Mouse (Mus musculus) embryonic stem cell, embryonic (primary cell): ENCODE measurements at regions not wholly inside any gene's neighbourhood (a gene's known extent, or its start where the extent isn't known, plus 50 kb on each side); places are given as distances from the start of the nearest gene placed in this dataset.
"Not testable (repeated sequence)": the region's sequence is repeated elsewhere in the genome, so short reads cannot be mapped to it uniquely, and the experiment has no call there.

ENCODE experiments used
- CTCF ChIA-PET, 4 experiments: fragments of 300-600 bp in 2 of 4; fragments of 350-600 bp in 2 of 4; sonication (Branson Sonifier 250); formaldehyde crosslinking; loops; one replicate each; lab custom pipeline; 2022; ENCODE audit warnings: inconsistent platforms in 2 of 4; lab: Charles Lee
- POLR2A ChIA-PET, 4 experiments: fragments of 300-600 bp in 2 of 4; fragments of 350-600 bp in 2 of 4; sonication (Branson Sonifier 250); formaldehyde crosslinking; loops; one replicate each; lab custom pipeline; 2022; ENCODE audit warnings: antibody characterized with exemption in 4 of 4, inconsistent platforms in 1 of 4; lab: Charles Lee

DNA sequence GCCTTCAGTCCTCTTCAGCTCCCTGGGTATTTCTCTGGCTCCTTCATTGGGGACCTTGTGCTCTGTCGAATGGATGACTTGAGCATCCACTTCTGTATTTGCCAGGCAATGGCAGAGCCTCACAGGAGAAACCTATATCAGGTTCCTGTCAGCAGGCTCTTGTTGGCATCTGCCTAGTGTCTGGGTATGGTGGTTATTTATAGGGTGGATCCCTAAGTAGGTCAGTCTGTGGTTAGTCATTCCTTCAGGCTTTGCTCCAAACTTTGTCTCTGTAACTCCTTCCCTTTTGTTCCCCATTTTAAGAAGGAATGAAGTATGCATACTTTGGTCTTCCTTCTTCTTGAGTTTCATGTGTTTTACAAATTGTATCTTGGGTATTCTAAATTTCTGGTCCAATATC, 522.4 kb upstream of the St8sia4 start:
- CTCF ChIA-PET, POLR2A ChIA-PET: not testable (repeated sequence)

GRCm38 (mm10) chr1:96166767-96167166, 499.4 kb upstream of the St8sia4 start:
- ChIA-PET CTCF (no interaction called here), POLR2A (no interaction called here)

DNA sequence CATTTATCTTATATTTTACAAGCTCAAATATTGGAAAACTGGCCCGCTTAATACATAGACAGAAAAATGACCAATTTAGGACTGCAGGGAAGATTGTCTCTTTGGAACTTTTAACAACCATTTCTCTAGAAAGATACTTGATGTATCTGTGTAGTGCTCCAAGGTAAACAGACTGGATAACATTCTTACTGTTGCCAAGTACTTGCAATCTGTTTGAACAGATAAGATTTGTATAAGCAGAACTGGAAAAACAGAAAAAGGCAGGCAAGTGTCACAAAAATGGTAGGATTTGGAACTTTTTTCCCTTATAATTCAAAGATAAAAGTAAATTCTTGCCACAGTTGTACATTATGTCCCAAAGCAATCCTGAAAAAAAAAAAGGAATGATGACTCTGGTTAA, 488.1 kb upstream of the St8sia4 start:
- CTCF ChIA-PET: no interaction called here
- POLR2A ChIA-PET: no interaction called here

DNA sequence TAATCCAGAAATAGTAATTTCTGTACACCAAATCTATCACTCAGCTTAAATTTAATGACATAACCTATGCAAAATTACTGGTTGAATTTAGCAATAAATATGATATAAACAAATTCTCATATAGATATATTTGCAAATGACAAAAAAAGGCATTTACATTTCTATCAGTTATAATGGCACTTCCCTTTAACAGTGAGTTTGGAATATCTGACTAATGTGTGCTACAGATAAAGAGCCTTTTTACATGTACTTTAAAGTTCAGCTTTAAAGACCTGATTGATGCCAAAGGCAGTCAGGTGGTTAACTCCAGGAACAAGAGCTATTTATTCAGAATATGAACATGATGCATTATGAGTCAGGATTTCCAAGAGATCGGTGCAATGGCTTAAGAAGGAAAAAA, 461.2 kb upstream of the St8sia4 start:
- ChIA-PET CTCF (no interaction called here), POLR2A (no interaction called here)

- CTCF ChIA-PET: no interaction called here
- POLR2A ChIA-PET: no interaction called here
Measured at GRCm38 (mm10) chr1:96107986-96108385, 440.6 kb upstream of the St8sia4 start.

DNA sequence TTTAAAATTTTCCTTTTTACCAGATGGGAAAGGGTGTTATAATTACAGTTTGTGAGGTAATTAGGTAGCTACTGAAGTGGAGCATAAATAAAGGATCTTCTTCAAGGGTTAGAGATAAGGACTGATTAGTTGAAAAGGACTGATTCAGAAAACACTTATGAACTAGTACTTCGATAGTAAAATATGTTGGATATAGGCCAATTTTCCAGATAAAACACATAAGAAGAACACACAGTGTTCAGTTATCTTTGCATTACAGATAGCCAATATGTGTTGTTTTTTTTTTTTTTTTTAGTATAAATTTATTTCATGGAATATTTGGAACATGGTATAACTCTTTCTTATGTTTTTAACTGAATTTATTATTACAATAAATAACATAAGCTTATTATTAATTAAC, 438.0 kb upstream of the St8sia4 start:
- ChIA-PET CTCF (no interaction called here), POLR2A (no interaction called here)

DNA sequence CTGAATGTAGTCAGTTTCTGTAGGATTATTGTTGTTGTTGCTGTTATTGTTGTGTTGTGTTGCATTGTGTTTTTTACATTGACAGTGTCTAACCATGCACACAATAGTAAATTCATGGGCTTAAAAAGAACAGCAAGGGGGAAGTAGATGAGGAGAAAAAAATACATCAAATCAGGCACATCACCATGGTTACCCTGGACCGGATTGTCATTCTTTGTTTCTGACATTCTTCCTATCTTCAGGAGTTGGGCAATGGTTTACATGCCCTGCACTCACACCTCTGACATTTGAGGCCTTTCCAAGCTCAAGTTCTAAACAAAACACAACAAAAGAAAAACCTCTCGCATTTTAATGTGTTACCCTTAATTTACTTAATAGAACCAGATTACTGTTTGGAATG, 416.2 kb upstream of the St8sia4 start:
- ChIA-PET CTCF (no interaction called here), POLR2A (no interaction called here)

DNA sequence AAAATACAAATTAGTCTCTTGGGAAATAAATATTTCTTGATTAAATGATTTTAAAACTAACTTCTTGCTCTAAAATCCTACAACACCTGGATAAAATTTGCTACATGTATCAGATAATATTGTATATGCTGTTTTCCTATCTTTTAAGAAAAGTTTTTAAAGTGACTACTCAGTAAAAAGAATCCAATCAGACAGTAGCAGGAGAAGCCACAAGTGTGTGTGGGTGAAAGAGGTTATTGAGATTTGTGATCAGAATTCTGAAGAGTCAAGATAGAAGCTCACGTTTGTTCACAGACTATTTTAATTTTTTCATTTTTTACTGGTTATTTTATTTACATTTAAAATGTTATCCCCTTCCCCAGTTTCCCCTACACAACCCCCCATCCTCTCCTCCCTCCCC, 407.3 kb upstream of the St8sia4 start:
- ChIA-PET POLR2A (no interaction called here), CTCF (no interaction called here)

- POLR2A ChIA-PET: no interaction called here
- CTCF ChIA-PET: no interaction called here
Measured at GRCm38 (mm10) chr1:96061335-96061734, 394.0 kb upstream of the St8sia4 start.

DNA sequence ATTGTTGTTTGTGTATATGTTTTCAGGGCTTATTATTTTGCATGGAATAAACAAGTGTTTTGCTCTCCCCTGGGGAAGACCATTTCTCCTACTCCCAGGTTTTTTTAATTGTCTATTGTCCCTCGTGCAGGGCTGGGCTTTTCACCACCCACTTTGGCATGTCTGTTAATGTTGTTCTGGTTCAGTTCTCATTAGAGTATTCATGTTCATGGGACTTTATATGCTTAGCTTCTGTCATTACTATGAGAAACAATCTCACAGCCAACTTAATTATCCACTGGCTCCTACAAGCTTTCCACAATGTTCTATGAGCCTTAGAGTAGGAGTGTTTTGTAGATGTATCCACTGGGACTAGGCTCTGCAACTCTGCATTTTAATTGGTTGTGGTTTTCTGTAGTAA, 381.9 kb upstream of the St8sia4 start:
- ChIA-PET CTCF (no interaction called here), POLR2A (no interaction called here)

- POLR2A ChIA-PET: no interaction called here
- CTCF ChIA-PET: no interaction called here
Measured at GRCm38 (mm10) chr1:96046556-96046955, 379.2 kb upstream of the St8sia4 start.

DNA sequence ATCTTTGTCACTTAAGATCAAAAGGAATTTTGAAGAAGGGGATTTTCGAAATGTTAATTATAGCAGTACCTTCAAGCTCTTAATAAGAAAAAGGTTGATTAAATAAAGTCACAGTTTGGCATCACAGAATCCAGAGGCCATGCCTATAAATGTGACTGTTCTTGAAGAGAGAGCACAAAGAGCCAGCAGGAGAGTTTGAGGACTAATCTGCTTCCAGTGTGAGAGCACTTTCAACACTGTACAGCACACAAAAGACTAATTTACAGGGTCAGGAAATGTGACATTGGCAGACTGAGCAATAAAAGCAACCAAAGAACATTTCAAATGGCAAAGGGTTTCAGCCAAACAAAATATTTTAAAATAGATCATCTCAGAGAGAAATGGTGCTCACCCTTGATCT, 352.1 kb upstream of the St8sia4 start:
- POLR2A ChIA-PET: no interaction called here
- CTCF ChIA-PET: no interaction called here

GRCm38 (mm10) chr1:96009461-96009860, 342.1 kb upstream of the St8sia4 start:
- ChIA-PET CTCF (interaction anchor here in 1 of 4 experiments (0.6 kb wide), 1 partner anchor 629 kb away, joined by 3 read pairs; no protein-coding TSS in a partner anchor), POLR2A (no interaction called here)

GRCm38 (mm10) chr1:96003086-96003485, 335.7 kb upstream of the St8sia4 start:
- POLR2A ChIA-PET: no interaction called here
- CTCF ChIA-PET: no interaction called here

- CTCF ChIA-PET: no interaction called here
- POLR2A ChIA-PET: no interaction called here
Measured at GRCm38 (mm10) chr1:95962164-95962563, 294.8 kb upstream of the St8sia4 start.
